Mouse (Mus musculus) embryonic fibroblast, embryonic 13.5 days (primary cell): ENCODE data around the gene Timm29. TPM values are rescaled to one million over a fixed set of nuclear protein-coding genes. Genes with fewer than 3 reads are reported as not detected.

ENCODE experiments used
- H3K27ac ChIP-seq: 2 replicates; pipeline ENCODE4 v1.5.1; 2012; ENCODE audit warnings: low read length, control low read depth, inconsistent platforms; ENCODE audit not compliant: insufficient read depth
- H3K4me1 ChIP-seq: 2 replicates; pipeline ENCODE4 v1.6.1; 2011; ENCODE audit warnings: low read length; ENCODE audit not compliant: control insufficient read depth, insufficient read depth
- H3K4me3 ChIP-seq: 2 replicates; pipeline ENCODE4 v1.5.1; 2011; ENCODE audit warnings: mild to moderate bottlenecking, control low read depth, low read length; ENCODE audit not compliant: insufficient read depth
- CTCF ChIP-seq: IDR thresholded peaks from 2 replicates; pipeline ENCODE4 v1.5.1; 2011; ENCODE audit warnings: mild to moderate bottlenecking, control low read depth, low read length, moderate library complexity, borderline replicate concordance; ENCODE audit not compliant: insufficient read depth
- POLR2A ChIP-seq: IDR thresholded peaks from 2 replicates; pipeline ENCODE4 v1.6.1; 2011; ENCODE audit warnings: low read depth, mild to moderate bottlenecking, control low read depth, low read length, moderate library complexity
- polyA plus RNA-seq: library from polyadenylated mRNA; stranded (reverse); fragments of >200 nt; gene quantifications from 2 replicates; pipeline ENCODE4 v1.2.4, GENCODE M21; 2011; ENCODE audit warnings: low read depth; ENCODE audit not compliant: missing spikeins, insufficient read length

Gene Timm29
- polyA plus RNA-seq, 1 experiment: 31.6 TPM

- H3K4me3 ChIP-seq: peak within 1 kb of the TSS; percentile 78
- TF ChIP-seq POLR2A (peak; percentile 90), CTCF (no peak)
These were observed 23.2 kb downstream of the Timm29 start, which contains the start of gene Smarca4 for GRCm38 (mm10) chr9:21615617-21616231. Gene Smarca4, plus strand, starts transcription at chr9:21616169.

DNA sequence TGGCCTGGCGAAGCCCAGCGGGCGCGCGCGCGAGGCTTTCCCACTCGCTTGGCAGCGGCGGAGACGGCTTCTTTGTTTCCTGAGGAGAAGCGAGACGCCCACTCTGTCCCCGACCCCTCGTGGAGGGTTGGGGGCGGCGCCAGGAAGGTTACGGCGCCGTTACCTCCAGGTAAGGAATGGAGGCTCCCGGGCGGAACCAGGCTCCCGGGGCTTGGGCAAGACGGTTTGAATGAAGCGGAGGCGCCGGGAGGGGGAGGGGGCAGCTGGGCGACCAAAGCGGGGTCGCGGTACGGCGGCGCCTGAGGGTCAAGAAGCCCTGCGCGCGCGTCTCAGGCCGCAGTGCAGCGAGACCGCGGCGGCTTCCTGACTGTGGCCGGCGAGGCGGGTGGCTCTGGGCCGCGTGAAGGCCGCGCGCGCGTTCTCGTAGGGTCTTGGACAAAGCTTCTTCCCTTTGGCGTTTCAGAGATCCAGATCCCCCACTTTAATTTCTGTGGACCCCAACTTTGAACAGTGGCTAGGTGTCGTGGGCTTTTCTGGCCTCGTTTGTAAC, 23.8 kb downstream of the Timm29 start:
- H3K27ac ChIP-seq: peak overlapping the region; percentile 89
- peak overlapping the region; percentile 75 for H3K4me3 ChIP-seq
- TF ChIP-seq CTCF: no peak
- TF ChIP-seq POLR2A: peak; percentile 47; the same call in 1 of the 2 replicates
- 0 out of 2 replicates have a peak, but pooled peaks cover 2% of the 10 kb centered on the region for H3K4me1 ChIP-seq

More at GRCm38 (mm10) chr9:21615617-21616231, 23.2 kb downstream of the Timm29 start, which contains the start of gene Smarca4:
- H3K4me1 ChIP-seq: 0 out of 2 replicates have a peak, but pooled peaks cover 2% of the 10 kb centered on the region
- H3K27ac ChIP-seq: peak within 1 kb of the TSS; percentile 90

GRCm38 (mm10) chr9:21617066-21617465, 24.5 kb downstream of the Timm29 start:
- 0 out of 2 replicates have a peak overlapping the region, but pooled peaks have one; percentile 89 for H3K27ac ChIP-seq
- H3K4me1 ChIP-seq: 0 out of 2 replicates have a peak, but pooled peaks cover 2% of the 10 kb centered on the region
- TF ChIP-seq CTCF: no peak
- TF ChIP-seq POLR2A: no peak; the same call in 1 of the 2 replicates

DNA sequence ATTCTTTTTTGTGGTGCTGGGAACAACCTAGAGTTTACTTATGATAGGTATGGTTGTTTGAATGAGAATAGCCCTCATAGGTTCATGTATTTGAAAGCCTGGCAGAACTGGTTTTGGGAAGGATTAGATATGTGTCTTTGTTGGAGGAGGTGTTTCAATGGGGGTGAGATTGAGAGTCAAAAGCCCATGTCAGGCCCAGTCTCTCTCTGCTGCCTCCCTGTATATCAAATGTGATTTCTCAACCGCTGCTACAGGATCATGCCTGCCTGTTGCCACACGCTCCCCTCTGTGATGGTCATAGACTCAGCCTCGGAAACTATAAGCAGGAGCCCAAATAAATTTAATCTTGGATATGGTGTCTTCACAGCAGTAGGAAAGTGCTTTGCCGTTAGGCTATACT, 27.7 kb downstream of the Timm29 start:
- TF ChIP-seq POLR2A (no peak), CTCF (no peak)
- no peak overlapping the region for H3K4me3 ChIP-seq
- H3K4me1 ChIP-seq: 0 out of 2 replicates have a peak, but pooled peaks cover 2% of the 10 kb centered on the region
- no peak overlapping the region for H3K27ac ChIP-seq

More at GRCm38 (mm10) chr9:21617066-21617465, 24.5 kb downstream of the Timm29 start:
- H3K4me3 ChIP-seq: peak overlapping the region; percentile 75

- Histone ChIP-seq H3K27ac (no peak overlapping the region), H3K4me1 (peaks cover 5% of the 10 kb centered on the region; the same call in 1 of the 2 replicates), H3K4me3 (no peak overlapping the region)
- TF ChIP-seq CTCF (no peak), POLR2A (no peak)
These were observed 30.2 kb downstream of the Timm29 start for GRCm38 (mm10) chr9:21622676-21623075.

- H3K4me3 ChIP-seq: no peak overlapping the region
- peaks cover 3% of the 10 kb centered on the region; the same call in 1 of the 2 replicates for H3K4me1 ChIP-seq
- no peak overlapping the region for H3K27ac ChIP-seq
- TF ChIP-seq POLR2A (no peak), CTCF (no peak)
These were observed 33.1 kb downstream of the Timm29 start for GRCm38 (mm10) chr9:21625342-21626339.

- Histone ChIP-seq H3K4me3 (no peak overlapping the region), H3K27ac (no peak overlapping the region), H3K4me1 (peaks cover 3% of the 10 kb centered on the region; the same call in 1 of the 2 replicates)
- TF ChIP-seq POLR2A (no peak), CTCF (no peak)
These were observed 34.0 kb downstream of the Timm29 start for GRCm38 (mm10) chr9:21626571-21626970.

GRCm38 (mm10) chr9:21627145-21627795, 34.7 kb downstream of the Timm29 start:
- Histone ChIP-seq H3K4me1 (peaks cover 3% of the 10 kb centered on the region; the same call in 1 of the 2 replicates), H3K4me3 (no peak overlapping the region), H3K27ac (no peak overlapping the region)
- TF ChIP-seq POLR2A: no peak

GRCm38 (mm10) chr9:21630673-21631072, 38.2 kb downstream of the Timm29 start:
- Histone ChIP-seq H3K4me3 (no peak overlapping the region), H3K27ac (no peak overlapping the region), H3K4me1 (no peaks in the 10 kb centered on the region)
- TF ChIP-seq POLR2A (no peak), CTCF (peak; percentile 26; the same call in 1 of the 2 replicates)
